Mouse (Mus musculus): ENCODE results near the gene Rab37. TPM values are rescaled to one million over a fixed set of nuclear protein-coding genes. Genes with fewer than 3 reads are reported as not detected.

The Rab37 gene
- polyA plus RNA-seq, 1 experiment from 2014 or later = 0.57 TPM

DNA sequence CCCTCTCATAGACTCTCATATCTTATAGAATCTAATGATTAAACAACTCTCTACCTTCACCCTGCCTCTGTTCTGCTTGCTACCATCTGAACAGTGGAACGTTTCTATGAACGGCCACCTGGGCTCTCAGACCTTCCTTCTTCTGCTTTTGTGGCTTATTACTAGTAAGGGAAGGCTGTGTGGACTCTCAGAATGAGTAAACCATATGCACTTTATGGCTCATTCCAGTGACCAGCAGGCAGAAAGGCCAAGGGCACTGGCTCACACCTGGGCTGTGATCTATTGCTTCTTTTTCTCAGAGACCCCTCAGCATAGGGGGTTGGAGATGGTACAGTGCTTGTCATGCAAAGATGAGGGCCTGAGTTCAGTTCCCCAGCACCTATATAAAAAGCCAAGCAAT, 15.4 kb downstream of the Rab37 start:
- H3K4me2 ChIP-seq (ENCODE audit: low read length) = no peak overlapping the region
- H3K36me3 ChIP-seq (ENCODE audit: control insufficient read depth, insufficient read depth, low read length) = no peaks in the 10 kb centered on the region
- H3K27ac ChIP-seq (ENCODE audit: low read depth, low read length) = no peak overlapping the region
- no peak overlapping the region for H3K4me3 ChIP-seq (ENCODE audit: low read depth, low read length)
- DNase-seq (ENCODE audit: low spot score) (no peak), ATAC-seq (no peak)
- no peaks in the 10 kb centered on the region for H3K27me3 ChIP-seq (replicated peaks; ENCODE audit: control insufficient read depth, insufficient read depth, low read length)
- peaks cover 11% of the 10 kb centered on the region for H3K4me1 ChIP-seq (ENCODE audit: control insufficient read depth, insufficient read depth, low read length)
- no peak overlapping the region for H3K9ac ChIP-seq (ENCODE audit: low read length)
- no peaks in the 10 kb centered on the region; the same call in 1 of the 2 replicates for H3K9me3 ChIP-seq (replicated peaks; ENCODE audit: control insufficient read depth, low read length)
- WGBS = 85% methylated on average over 2 of the region's 2 CpGs

DNA sequence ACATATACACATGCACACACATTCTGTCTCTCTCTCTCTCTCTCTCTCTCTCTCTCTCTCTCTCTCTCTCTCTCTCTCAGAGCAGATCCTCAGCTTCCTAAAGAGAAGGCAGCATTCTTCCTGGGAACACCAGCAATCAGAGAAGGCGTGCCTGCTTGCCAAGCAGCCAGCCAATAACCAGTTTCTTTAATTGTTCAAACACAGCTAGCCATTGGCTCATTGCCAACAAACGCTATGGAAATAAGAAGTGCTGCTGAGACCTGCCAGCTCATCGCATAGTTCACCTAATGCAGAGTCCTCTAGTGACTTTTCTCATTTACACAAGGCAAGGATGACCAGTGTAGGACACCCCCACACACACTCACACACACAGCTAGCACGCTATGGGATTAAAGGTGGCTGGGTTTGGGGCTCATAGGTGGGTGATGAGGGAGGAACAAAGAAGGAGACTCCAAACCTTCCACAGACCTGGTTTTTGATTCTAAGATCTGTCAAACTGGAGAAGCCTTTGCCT, 16.2 kb downstream of the Rab37 start:
- 17% methylated on average over 4 of the region's 4 CpGs for WGBS
- Histone ChIP-seq H3K36me3 (ENCODE audit: control insufficient read depth, insufficient read depth, low read length) (no peaks in the 10 kb centered on the region), H3K4me2 (ENCODE audit: low read length) (no peak overlapping the region), H3K27ac (ENCODE audit: low read depth, low read length) (no peak overlapping the region), H3K4me3 (ENCODE audit: low read depth, low read length) (no peak overlapping the region), H3K27me3 (replicated peaks; ENCODE audit: control insufficient read depth, insufficient read depth, low read length) (no peaks in the 10 kb centered on the region), H3K4me1 (ENCODE audit: control insufficient read depth, insufficient read depth, low read length) (peaks cover 11% of the 10 kb centered on the region), H3K9ac (ENCODE audit: low read length) (no peak overlapping the region), H3K9me3 (replicated peaks; ENCODE audit: control insufficient read depth, low read length) (no peaks in the 10 kb centered on the region; the same call in 1 of the 2 replicates)
- DNase-seq (ENCODE audit: low spot score) = peak; percentile 90
- no peak; the same call in 1 of the 2 replicates for ATAC-seq

DNA sequence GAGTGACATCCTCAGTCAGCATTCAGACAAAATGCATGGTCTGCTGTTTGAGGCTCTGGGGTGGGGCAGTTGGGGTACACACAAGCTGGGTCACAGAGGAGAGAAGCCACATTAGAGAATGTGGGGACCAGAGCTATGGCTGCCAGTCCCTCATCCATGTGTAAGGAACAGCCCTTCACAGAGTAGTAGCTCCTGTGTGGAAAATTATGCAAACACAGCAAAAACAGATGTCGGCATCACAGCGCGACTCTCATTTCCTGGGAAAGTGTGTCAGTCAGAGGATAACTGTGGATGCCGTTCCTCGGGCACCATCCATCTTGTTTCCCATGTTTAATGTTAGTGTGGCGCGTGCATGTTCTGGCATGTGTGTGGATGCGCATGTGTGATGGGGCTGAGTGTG, 16.9 kb downstream of the Rab37 start:
- H3K9me3 ChIP-seq (replicated peaks; ENCODE audit: control insufficient read depth, low read length) = no peaks in the 10 kb centered on the region; the same call in 1 of the 2 replicates
- H3K27me3 ChIP-seq (replicated peaks; ENCODE audit: control insufficient read depth, insufficient read depth, low read length) = no peaks in the 10 kb centered on the region
- H3K36me3 ChIP-seq (ENCODE audit: control insufficient read depth, insufficient read depth, low read length) = no peaks in the 10 kb centered on the region
- H3K4me3 ChIP-seq (ENCODE audit: low read depth, low read length) = no peak overlapping the region
- H3K27ac ChIP-seq (ENCODE audit: low read depth, low read length) = no peak overlapping the region
- H3K4me1 ChIP-seq (ENCODE audit: control insufficient read depth, insufficient read depth, low read length) = peaks cover 11% of the 10 kb centered on the region
- H3K4me2 ChIP-seq (ENCODE audit: low read length) = no peak overlapping the region
- WGBS = 88% methylated on average over 8 of the region's 8 CpGs
- DNase-seq (ENCODE audit: low spot score) (peak; percentile 7), ATAC-seq (no peak)
- no peak overlapping the region for H3K9ac ChIP-seq (ENCODE audit: low read length)

DNA sequence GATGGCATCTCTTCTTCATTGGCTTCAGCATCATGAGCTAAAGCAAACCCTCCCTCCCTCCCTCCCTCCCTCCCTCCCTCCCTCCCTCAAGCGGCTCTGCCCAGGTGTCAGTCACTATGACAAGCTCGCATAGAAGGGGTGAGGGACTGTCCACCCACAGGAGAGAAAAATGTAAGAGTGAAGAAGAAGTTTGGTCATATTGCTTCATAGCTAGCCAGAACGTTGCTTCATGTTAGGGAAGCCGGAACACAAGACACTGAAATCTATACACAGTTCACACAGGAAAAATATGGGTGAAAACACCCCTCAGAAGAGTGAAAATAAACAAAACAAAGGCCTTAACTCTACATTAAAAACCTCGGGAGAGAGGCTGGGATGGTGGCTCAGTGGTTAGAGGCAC, 19.0 kb downstream of the Rab37 start:
- WGBS = 78% methylated on average over 5 of the region's 5 CpGs
- Histone ChIP-seq H3K9me3 (replicated peaks; ENCODE audit: control insufficient read depth, low read length) (no peaks in the 10 kb centered on the region), H3K4me3 (ENCODE audit: low read depth, low read length) (no peak overlapping the region), H3K27me3 (replicated peaks; ENCODE audit: control insufficient read depth, insufficient read depth, low read length) (no peaks in the 10 kb centered on the region), H3K36me3 (ENCODE audit: control insufficient read depth, insufficient read depth, low read length) (no peaks in the 10 kb centered on the region), H3K4me1 (ENCODE audit: control insufficient read depth, insufficient read depth, low read length) (peaks cover 11% of the 10 kb centered on the region), H3K9ac (ENCODE audit: low read length) (no peak overlapping the region), H3K4me2 (ENCODE audit: low read length) (no peak overlapping the region), H3K27ac (ENCODE audit: low read depth, low read length) (no peak overlapping the region)
- DNase-seq (ENCODE audit: low spot score) = no peak
- no peak for ATAC-seq

DNA sequence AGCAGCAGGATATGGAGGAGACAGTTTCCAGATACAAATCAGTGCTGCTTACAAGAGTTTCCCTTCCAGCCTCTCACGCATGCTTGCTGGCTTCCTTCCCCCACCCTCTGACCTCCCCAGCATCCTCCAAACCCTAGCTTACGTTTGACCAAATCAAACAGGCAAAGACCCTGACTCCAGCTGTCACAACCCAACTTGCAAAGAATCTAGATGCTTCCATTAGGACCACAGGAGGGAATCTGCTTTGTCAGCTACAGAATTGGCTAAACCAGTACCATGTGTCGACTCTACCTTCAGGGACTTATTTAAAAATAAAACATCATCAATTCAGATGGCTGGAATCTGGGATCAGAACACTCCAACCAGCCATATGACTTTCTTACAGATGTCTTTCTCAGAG, 21.0 kb downstream of the Rab37 start:
- WGBS = 69% methylated on average over 3 of the region's 3 CpGs
- H3K9me3 ChIP-seq (replicated peaks; ENCODE audit: control insufficient read depth, low read length) = no peaks in the 10 kb centered on the region
- ATAC-seq = no peak

DNA sequence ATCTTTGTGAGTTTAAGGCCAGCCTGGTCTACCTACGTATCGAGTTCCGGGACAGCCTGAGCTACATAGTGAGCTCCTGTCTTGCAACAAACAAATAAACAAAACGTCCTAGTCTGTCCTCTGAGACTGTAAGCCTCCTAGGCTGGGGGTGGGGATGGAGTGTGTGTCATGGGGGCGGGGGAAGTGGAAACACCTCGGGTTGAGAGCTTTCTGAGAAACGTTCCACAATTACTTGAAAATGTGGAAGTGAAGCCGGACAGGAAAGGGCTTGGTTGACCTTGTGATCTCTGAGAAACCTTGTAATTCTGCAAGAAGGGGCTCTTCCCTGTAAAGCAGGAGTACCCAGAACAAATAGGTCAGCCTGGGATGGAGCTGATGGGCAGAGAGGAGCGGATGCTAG, 28.2 kb downstream of the Rab37 start:
- Histone ChIP-seq H3K9ac (ENCODE audit: low read length) (no peak overlapping the region), H3K4me2 (ENCODE audit: low read length) (no peak overlapping the region), H3K9me3 (replicated peaks; ENCODE audit: control insufficient read depth, low read length) (no peaks in the 10 kb centered on the region), H3K27ac (ENCODE audit: low read depth, low read length) (no peak overlapping the region), H3K4me1 (ENCODE audit: control insufficient read depth, insufficient read depth, low read length) (no peaks in the 10 kb centered on the region), H3K36me3 (ENCODE audit: control insufficient read depth, insufficient read depth, low read length) (no peaks in the 10 kb centered on the region), H3K27me3 (replicated peaks; ENCODE audit: control insufficient read depth, insufficient read depth, low read length) (no peaks in the 10 kb centered on the region), H3K4me3 (ENCODE audit: low read depth, low read length) (no peak overlapping the region)
- no peak for DNase-seq (ENCODE audit: low spot score)
- WGBS = 84% methylated on average over 9 of the region's 9 CpGs
- ATAC-seq = no peak

More for the DNA sequence above, 21.0 kb downstream of the Rab37 start:
- H3K36me3 ChIP-seq (ENCODE audit: control insufficient read depth, insufficient read depth, low read length) = no peaks in the 10 kb centered on the region
- DNase-seq (ENCODE audit: low spot score) = no peak
- H3K4me3 ChIP-seq (ENCODE audit: low read depth, low read length) = no peak overlapping the region
- H3K4me2 ChIP-seq (ENCODE audit: low read length) = no peak overlapping the region
- H3K27ac ChIP-seq (ENCODE audit: low read depth, low read length) = no peak overlapping the region
- peaks cover 11% of the 10 kb centered on the region for H3K4me1 ChIP-seq (ENCODE audit: control insufficient read depth, insufficient read depth, low read length)
- no peaks in the 10 kb centered on the region for H3K27me3 ChIP-seq (replicated peaks; ENCODE audit: control insufficient read depth, insufficient read depth, low read length)
- H3K9ac ChIP-seq (ENCODE audit: low read length) = no peak overlapping the region

DNA sequence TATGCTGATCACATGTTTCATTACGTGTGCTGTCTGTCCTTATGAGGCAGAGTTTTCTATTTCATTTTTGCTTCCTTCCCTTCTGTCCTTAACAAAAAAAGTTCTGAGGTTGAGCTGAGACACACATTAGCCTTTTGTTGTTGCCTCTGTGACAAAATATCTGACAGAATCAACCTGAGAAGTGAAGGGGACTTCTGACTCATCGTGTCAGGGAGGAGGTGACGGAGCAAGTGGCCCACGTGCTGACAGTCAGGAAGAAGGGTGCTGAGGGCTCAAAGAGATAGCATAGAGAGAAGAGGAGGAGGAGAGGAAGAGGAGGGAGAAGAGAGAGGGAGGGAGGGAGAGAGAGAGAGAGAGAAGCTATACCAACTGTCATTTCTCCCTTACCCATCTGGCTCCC, 37.3 kb downstream of the Rab37 start:
- Histone ChIP-seq H3K27me3 (replicated peaks; ENCODE audit: control insufficient read depth, insufficient read depth, low read length) (no peaks in the 10 kb centered on the region), H3K36me3 (ENCODE audit: control insufficient read depth, insufficient read depth, low read length) (no peaks in the 10 kb centered on the region), H3K4me3 (ENCODE audit: low read depth, low read length) (no peak overlapping the region), H3K4me1 (ENCODE audit: control insufficient read depth, insufficient read depth, low read length) (no peaks in the 10 kb centered on the region), H3K4me2 (ENCODE audit: low read length) (no peak overlapping the region), H3K27ac (ENCODE audit: low read depth, low read length) (no peak overlapping the region), H3K9ac (ENCODE audit: low read length) (no peak overlapping the region), H3K9me3 (replicated peaks; ENCODE audit: control insufficient read depth, low read length) (no peaks in the 10 kb centered on the region)
- DNase-seq (ENCODE audit: low spot score) = no peak
- 80% methylated on average over 4 of the region's 4 CpGs for WGBS
- ATAC-seq = no peak

DNA sequence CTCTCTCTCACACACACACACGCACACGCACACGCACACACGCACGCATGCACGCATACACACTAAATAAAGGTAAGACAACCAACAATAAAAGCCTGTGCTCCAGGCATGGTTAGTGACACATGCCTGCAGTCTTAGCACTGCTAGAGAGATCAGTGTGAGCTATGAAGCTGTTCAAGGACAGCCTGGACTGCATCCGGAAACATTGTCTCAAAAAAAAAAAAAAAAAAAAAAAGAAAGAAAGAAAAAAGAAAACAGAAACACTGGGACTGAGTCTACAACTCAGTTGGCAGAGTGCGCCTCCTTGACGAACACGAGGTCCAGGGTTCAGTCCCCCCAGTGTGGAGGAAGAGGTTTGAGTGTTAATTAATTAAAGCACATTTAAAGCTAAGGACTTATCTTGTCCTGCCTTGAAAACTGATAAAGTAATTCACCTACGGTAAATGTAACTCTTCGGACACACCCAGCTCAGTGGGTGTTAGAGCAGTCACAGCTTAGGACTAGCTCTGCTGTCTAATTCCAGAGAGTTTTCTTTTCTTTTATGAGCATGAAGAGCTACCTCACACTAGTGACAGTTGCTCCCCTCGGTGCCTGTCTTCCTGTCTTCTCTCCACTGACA, 38.4 kb downstream of the Rab37 start:
- DNase-seq (ENCODE audit: low spot score) (no peak), ATAC-seq (no peak)
- Histone ChIP-seq H3K4me2 (ENCODE audit: low read length) (no peak overlapping the region), H3K36me3 (ENCODE audit: control insufficient read depth, insufficient read depth, low read length) (no peaks in the 10 kb centered on the region), H3K4me3 (ENCODE audit: low read depth, low read length) (no peak overlapping the region), H3K27ac (ENCODE audit: low read depth, low read length) (no peak overlapping the region), H3K27me3 (replicated peaks; ENCODE audit: control insufficient read depth, insufficient read depth, low read length) (no peaks in the 10 kb centered on the region), H3K9me3 (replicated peaks; ENCODE audit: control insufficient read depth, low read length) (no peaks in the 10 kb centered on the region), H3K4me1 (ENCODE audit: control insufficient read depth, insufficient read depth, low read length) (no peaks in the 10 kb centered on the region), H3K9ac (ENCODE audit: low read length) (no peak overlapping the region)
- 92% methylated on average over 13 of the region's 13 CpGs for WGBS

DNA sequence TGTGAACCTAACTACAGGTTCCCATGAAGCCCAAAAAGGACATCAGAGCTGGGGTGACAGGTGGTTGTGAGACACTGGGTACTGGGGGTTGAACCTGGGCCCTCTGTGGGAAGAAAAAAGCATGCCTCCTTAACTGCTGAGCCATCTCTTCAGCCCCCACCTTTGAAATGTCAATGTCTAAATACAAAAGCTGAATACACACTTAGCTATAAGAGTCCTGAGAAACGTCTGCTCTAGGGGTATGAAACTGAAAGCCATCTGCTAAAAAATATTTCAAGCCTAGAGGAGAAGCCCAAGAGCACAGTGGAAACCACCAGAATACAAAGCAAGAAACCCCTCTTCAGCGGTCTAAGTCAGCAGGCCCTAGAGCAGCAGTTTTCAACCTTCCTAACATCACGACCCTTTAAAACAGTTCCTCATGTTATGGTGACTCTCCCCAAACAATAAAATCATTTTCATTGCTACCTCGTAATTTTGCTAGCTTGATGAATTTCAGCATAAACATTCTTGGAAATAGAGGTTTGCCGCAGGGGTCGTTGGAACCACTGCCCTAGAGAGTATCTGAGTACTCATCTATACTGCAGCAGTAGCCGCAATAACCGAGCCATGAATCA, 40.6 kb downstream of the Rab37 start:
- Histone ChIP-seq H3K9me3 (replicated peaks; ENCODE audit: control insufficient read depth, low read length) (no peaks in the 10 kb centered on the region), H3K27me3 (replicated peaks; ENCODE audit: control insufficient read depth, insufficient read depth, low read length) (no peaks in the 10 kb centered on the region), H3K4me2 (ENCODE audit: low read length) (no peak overlapping the region), H3K27ac (ENCODE audit: low read depth, low read length) (no peak overlapping the region), H3K4me3 (ENCODE audit: low read depth, low read length) (no peak overlapping the region), H3K36me3 (ENCODE audit: control insufficient read depth, insufficient read depth, low read length) (no peaks in the 10 kb centered on the region), H3K9ac (ENCODE audit: low read length) (no peak overlapping the region), H3K4me1 (ENCODE audit: control insufficient read depth, insufficient read depth, low read length) (no peaks in the 10 kb centered on the region)
- WGBS = 85% methylated on average over 8 of the region's 8 CpGs
- DNase-seq (ENCODE audit: low spot score) (no peak), ATAC-seq (no peak)

Measured in forebrain, embryonic 14.5 days (tissue).